Mouse (Mus musculus) left cerebral cortex, postnatal 4 days (tissue): ENCODE data around the gene Gal3st3. TPM values are rescaled to one million over a fixed set of nuclear protein-coding genes. Genes with fewer than 3 reads are reported as not detected.
"Not testable (repeated sequence)": the region's sequence is repeated elsewhere in the genome, so short reads cannot be mapped to it uniquely, and the experiment has no call there.

ENCODE experiments used
- DNase-seq: peaks from one replicate; pipeline ENCODE4 v3.0.0-alpha.2; 2022
- intact Hi-C: fragments of 180-260 bp; cut with DNase I; formaldehyde crosslinking; loops from one replicate; pipeline ENCODE4 v1.15.1; 2025
- total RNA-seq, 2 experiments: library from RNA; stranded (reverse); gene quantifications; 2 replicates each; pipeline ENCODE4 v1.2.3; 2021

Gal3st3 gene
- total RNA-seq, 2 experiments from 2014 or later = 60.0 to 60.3 TPM

- DNase-seq = peak; percentile 19
- intact Hi-C loops = loop anchor here (5.0 kb wide), 1 partner anchor 41 kb away; the partner anchor contains the start of gene Cst6
Measured at GRCm38 (mm10) chr19:5306279-5306678, 8.1 kb downstream of the Gal3st3 start.

GRCm38 (mm10) chr19:5306968-5307734 is 9.0 kb downstream of the Gal3st3 start:
- peak; percentile 48 for DNase-seq
- intact Hi-C loops = loop anchor here (5.0 kb wide), 1 partner anchor 40 kb away; the partner anchor contains the start of gene Cst6

GRCm38 (mm10) chr19:5309025-5309424 is 10.9 kb downstream of the Gal3st3 start:
- no peak for DNase-seq
- intact Hi-C loops = loop anchor here (5.0 kb wide), 1 partner anchor 38 kb away; the partner anchor contains the start of gene Cst6

- intact Hi-C loops = no loop called here
- no peak for DNase-seq
Measured at GRCm38 (mm10) chr19:5313189-5313588, 15.1 kb downstream of the Gal3st3 start.

- DNase-seq = no peak
- intact Hi-C loops = no loop called here
Measured at GRCm38 (mm10) chr19:5323801-5324200, 25.7 kb downstream of the Gal3st3 start.

- DNase-seq = no peak
- intact Hi-C loops = no loop called here
Measured at GRCm38 (mm10) chr19:5327970-5328369, 29.8 kb downstream of the Gal3st3 start.

GRCm38 (mm10) chr19:5334741-5335140 is 36.6 kb downstream of the Gal3st3 start:
- no peak for DNase-seq
- intact Hi-C loops = no loop called here

- intact Hi-C loops = no loop called here
- no peak for DNase-seq
Measured at GRCm38 (mm10) chr19:5335441-5335840, 37.3 kb downstream of the Gal3st3 start, which contains the start of gene Catsper1. Gene Catsper1, plus strand, starts transcription at chr19:5335741.

GRCm38 (mm10) chr19:5337975-5338374 is 39.8 kb downstream of the Gal3st3 start:
- peak; percentile 74 for DNase-seq
- intact Hi-C loops = no loop called here

GRCm38 (mm10) chr19:5341360-5341759 is 43.2 kb downstream of the Gal3st3 start:
- DNase-seq = no peak
- intact Hi-C loops = no loop called here

- intact Hi-C loops = loop anchor here (5.0 kb wide), 1 partner anchor 38 kb away; no protein-coding TSS in a partner anchor
- no peak for DNase-seq
Measured at GRCm38 (mm10) chr19:5345297-5346131, 47.4 kb downstream of the Gal3st3 start.

- intact Hi-C loops = loop anchor here (5.0 kb wide), 1 partner anchor 41 kb away; no protein-coding TSS in a partner anchor
- DNase-seq = no peak
Measured at GRCm38 (mm10) chr19:5348064-5348463, 49.9 kb downstream of the Gal3st3 start.

- peak; percentile 12 for DNase-seq
- intact Hi-C loops = loop anchor here (5.0 kb wide), 1 partner anchor 42 kb away; no protein-coding TSS in a partner anchor
Measured at GRCm38 (mm10) chr19:5348526-5349501, 50.7 kb downstream of the Gal3st3 start.

GRCm38 (mm10) chr19:5349502-5349873 is 51.4 kb downstream of the Gal3st3 start, which contains the start of gene Cst6:
Gene Cst6, minus strand, starts transcription at chr19:5349574.
- intact Hi-C loops = loop anchor here (5.0 kb wide), 1 partner anchor 42 kb away; no protein-coding TSS in a partner anchor
- DNase-seq = not testable (repeated sequence)

- intact Hi-C loops = no loop called here
- DNase-seq = no peak
Measured at GRCm38 (mm10) chr19:5353609-5354008, 55.5 kb downstream of the Gal3st3 start.

- intact Hi-C loops = no loop called here
- DNase-seq = no peak
Measured at GRCm38 (mm10) chr19:5356080-5356479, 57.9 kb downstream of the Gal3st3 start.
